In genomic region chr6:124813933-124814332, GRCm38 (mm10) we compare ENCODE assay signal across 8 mouse cellular contexts. TPM values are rescaled to one million over a fixed set of nuclear protein-coding genes. Genes with fewer than 3 reads are reported as not detected.
A peak's percentile ranks its signal among the peaks of the same experiment; 100 is the strongest.
DNase-seq lines count a peak whose midpoint lies in the region; ATAC-seq and TF ChIP-seq lines count a peak whose summit lies in the region.

Gene Tpi1 (minus strand): TSS chr6:124814296.

- TF ChIP-seq EP300 in liver, embryonic 14.5 days (IDR thresholded peaks at IDR 0.05; ENCODE audit: low read depth), result no peak
- no peak for TF ChIP-seq EP300 in stomach, postnatal 0 days (optimal IDR thresholded peaks at IDR 0.05)

- TF ChIP-seq CTCF in liver, embryonic 14.5 days (IDR thresholded peaks at IDR 0.05; ENCODE audit: low read depth), result no peak
- peak; percentile 21; the same call in 1 of the 2 replicates for TF ChIP-seq CTCF in stomach, postnatal 0 days (IDR thresholded peaks at IDR 0.05; ENCODE audit: low read depth)

- peak; percentile 87 for DNase-seq in CD4-positive, CD25-positive, alpha-beta regulatory T cell, adult 2 months (ENCODE audit: low read depth, low spot score)
- DNase-seq in c-Kit-negative CD71-positive TER-119-positive erythroid progenitor cells, embryonic 14.5 days (ENCODE audit: low read depth, low spot score), result peak; percentile 66
- peak; percentile 88 for DNase-seq in forebrain, embryonic 10.5 days (ENCODE audit: extremely low spot score, low spot score)
- DNase-seq in kidney, postnatal 25 days, result peak; percentile 93 to 96
- peak; percentile 75 to 79 (median 76) for DNase-seq in liver, embryonic 14.5 days (ENCODE audit: low read depth in 3 of 3, low spot score in 3 of 3)
- peak; percentile 87 for DNase-seq in neural tube, embryonic 11.5 days (ENCODE audit: low spot score)
- DNase-seq in stomach, postnatal 0 days (ENCODE audit: low spot score), result peak; percentile 94

- H3K9ac ChIP-seq in heart, embryonic 15.5 days, result peak within 1 kb of the TSS; percentile 89
- peak within 1 kb of the TSS; percentile 90 for H3K9ac ChIP-seq in liver, embryonic 14.5 days (replicated peaks)
- peak within 1 kb of the TSS; percentile 75 for H3K9ac ChIP-seq in neural tube, embryonic 11.5 days (ENCODE audit: low read length)
- peak within 1 kb of the TSS; percentile 66 for H3K9ac ChIP-seq in stomach, postnatal 0 days (ENCODE audit: low read length)

- H3K36me3 ChIP-seq in forebrain, embryonic 10.5 days (replicated peaks), result peaks cover 81% of the 10 kb centered on the region
- H3K36me3 ChIP-seq in heart, embryonic 15.5 days, result peaks cover 62% of the 10 kb centered on the region
- H3K36me3 ChIP-seq in liver, embryonic 14.5 days (replicated peaks; ENCODE audit: control insufficient read depth, insufficient read depth, low read depth), result peaks cover 33% of the 10 kb centered on the region
- peaks cover 17% of the 10 kb centered on the region for H3K36me3 ChIP-seq in neural tube, embryonic 11.5 days (ENCODE audit: control insufficient read depth, insufficient read depth, low read length)
- H3K36me3 ChIP-seq in stomach, postnatal 0 days (ENCODE audit: control insufficient read depth, insufficient read depth, low read length), result peaks cover 31% of the 10 kb centered on the region

- peak; percentile 85 for ATAC-seq in heart, embryonic 15.5 days (replicated peaks; ENCODE audit: insufficient number of reproducible peaks, insufficient read depth, low FRiP score, low read depth)
- ATAC-seq in liver, embryonic 14.5 days (ENCODE audit: insufficient read depth), result peak; percentile 83
- peak; percentile 80 for ATAC-seq in neural tube, embryonic 11.5 days (ENCODE audit: insufficient read depth, low FRiP score, low TSS enrichment)
- peak; percentile 90 for ATAC-seq in stomach, postnatal 0 days (ENCODE audit: low FRiP score, low TSS enrichment)

- WGBS in forebrain, embryonic 10.5 days, result 0% methylated on average over 22 of the region's 22 CpGs
- WGBS in heart, embryonic 15.5 days, result under 1% methylated on average over 22 of the region's 22 CpGs
- under 1% methylated on average over 22 of the region's 22 CpGs for WGBS in liver, embryonic 14.5 days (ENCODE audit: insufficient replicate concordance)
- WGBS in neural tube, embryonic 11.5 days, result 0% methylated on average over 22 of the region's 22 CpGs
- under 1% methylated on average over 22 of the region's 22 CpGs for WGBS in stomach, postnatal 0 days

- H3K4me3 ChIP-seq in forebrain, embryonic 10.5 days, result peak within 1 kb of the TSS; percentile 91
- peak within 1 kb of the TSS; percentile 87 for H3K4me3 ChIP-seq in heart, embryonic 15.5 days
- peak within 1 kb of the TSS; percentile 89 to 94 for H3K4me3 ChIP-seq in liver, embryonic 14.5 days (ENCODE audit: insufficient read depth in 1 of 2, low read depth in 2 of 2, low read length in 2 of 2)
- H3K4me3 ChIP-seq in neural tube, embryonic 11.5 days (ENCODE audit: low read depth, low read length), result peak within 1 kb of the TSS; percentile 67
- H3K4me3 ChIP-seq in stomach, postnatal 0 days (ENCODE audit: low read depth, low read length), result peak within 1 kb of the TSS; percentile 59

- no peaks in the 10 kb centered on the region for H3K27me3 ChIP-seq in forebrain, embryonic 10.5 days (ENCODE audit: poor library complexity, severe bottlenecking)
- H3K27me3 ChIP-seq in heart, embryonic 15.5 days, result no peaks in the 10 kb centered on the region
- H3K27me3 ChIP-seq in liver, embryonic 14.5 days (ENCODE audit: control insufficient read depth, insufficient read depth, low read length), result no peaks in the 10 kb centered on the region
- H3K27me3 ChIP-seq in neural tube, embryonic 11.5 days (ENCODE audit: control insufficient read depth, insufficient read depth, low read length), result no peaks in the 10 kb centered on the region
- no peaks in the 10 kb centered on the region for H3K27me3 ChIP-seq in stomach, postnatal 0 days (ENCODE audit: control insufficient read depth, insufficient read depth, low read length)

- no peaks in the 10 kb centered on the region for H3K9me3 ChIP-seq in forebrain, embryonic 10.5 days
- H3K9me3 ChIP-seq in heart, embryonic 15.5 days (replicated peaks), result no peaks in the 10 kb centered on the region
- H3K9me3 ChIP-seq in liver, embryonic 14.5 days (ENCODE audit: control insufficient read depth, low read length), result no peaks in the 10 kb centered on the region
- no peaks in the 10 kb centered on the region for H3K9me3 ChIP-seq in neural tube, embryonic 11.5 days (ENCODE audit: control insufficient read depth, low read length)
- no peaks in the 10 kb centered on the region for H3K9me3 ChIP-seq in stomach, postnatal 0 days (ENCODE audit: control insufficient read depth, low read length)

- H3K4me1 ChIP-seq in forebrain, embryonic 10.5 days, result peaks cover 61% of the 10 kb centered on the region
- peaks cover 42% of the 10 kb centered on the region for H3K4me1 ChIP-seq in heart, embryonic 15.5 days (replicated peaks)
- peaks cover 13 to 23% of the 10 kb centered on the region in 2 experiments for H3K4me1 ChIP-seq in liver, embryonic 14.5 days (replicated peaks; ENCODE audit: control insufficient read depth in 2 of 2, insufficient read depth in 2 of 2, low read length in 1 of 2)
- H3K4me1 ChIP-seq in neural tube, embryonic 11.5 days (ENCODE audit: control insufficient read depth, insufficient read depth, low read length), result peaks cover 7% of the 10 kb centered on the region
- peaks cover 4% of the 10 kb centered on the region for H3K4me1 ChIP-seq in stomach, postnatal 0 days (replicated peaks; ENCODE audit: control insufficient read depth, insufficient read depth)

- peak within 1 kb of the TSS; percentile 99 for H3K27ac ChIP-seq in forebrain, embryonic 10.5 days
- peak within 1 kb of the TSS; percentile 98 for H3K27ac ChIP-seq in heart, embryonic 15.5 days
- peak within 1 kb of the TSS; percentile 84 for H3K27ac ChIP-seq in liver, embryonic 14.5 days
- H3K27ac ChIP-seq in neural tube, embryonic 11.5 days (ENCODE audit: low read depth, low read length), result peak within 1 kb of the TSS; percentile 72
- H3K27ac ChIP-seq in stomach, postnatal 0 days (replicated peaks), result peak within 1 kb of the TSS; percentile 85

- peak within 1 kb of the TSS; percentile 73 for H3K4me2 ChIP-seq in heart, embryonic 15.5 days
- H3K4me2 ChIP-seq in liver, embryonic 14.5 days (ENCODE audit: low read depth), result peak within 1 kb of the TSS; percentile 88
- H3K4me2 ChIP-seq in neural tube, embryonic 11.5 days (ENCODE audit: low read depth), result peak within 1 kb of the TSS; percentile 87
- H3K4me2 ChIP-seq in stomach, postnatal 0 days (replicated peaks; ENCODE audit: low read depth), result peak within 1 kb of the TSS; percentile 64

RNA-seq across cellular contexts. Expression of gene Tpi1, which starts in this region (rescaled TPM):
- 1,048 and 1,068 TPM in 2 replicates for polyA plus RNA-seq in forebrain, embryonic 10.5 days (2016; fragmentation: Nextera tagmentation; extraction: Ambion mirVana)
- polyA plus RNA-seq in heart, embryonic 15.5 days (2015; fragmentation: Nextera tagmentation; extraction: Ambion mirVana), result 1,247 and 1,352 TPM in 2 replicates
- polyA plus RNA-seq in liver, embryonic 14.5 days (2012; rRNA removed), result 266 and 292 TPM in 2 replicates
- polyA plus RNA-seq in liver, embryonic 14.5 days (2014; fragmentation: Nextera tagmentation; extraction: Ambion mirVana), result 418 and 420 TPM in 2 replicates
- polyA plus RNA-seq in neural tube, embryonic 11.5 days (2014; fragmentation: Nextera tagmentation; extraction: Ambion mirVana), result 622 and 634 TPM in 2 replicates
- polyA plus RNA-seq in stomach, postnatal 0 days (2015; fragmentation: Nextera tagmentation; extraction: Ambion mirVana), result 463 and 465 TPM in 2 replicates

Comparison
In these comparisons a context has a peak if more than half of its experiments do, and no peak if none do; other contexts are left out.
1. Peak in every context shown above with its lines: DNase-seq, ATAC-seq, H3K4me3 ChIP-seq and H3K27ac ChIP-seq.